Mouse (Mus musculus) midbrain, postnatal 0 days (tissue): ENCODE data around the gene Pdap1. TPM values are rescaled to one million over a fixed set of nuclear protein-coding genes. Genes with fewer than 3 reads are reported as not detected.

Source experiments
- ATAC-seq: fragments of 200-750 bp; cut with Nextera tagmentation; 2 replicates; pipeline ENCODE4 v1.8.0; 2017; ENCODE audit warnings: moderate number of reproducible peaks, mild to moderate bottlenecking, moderate TSS enrichment, moderate library complexity; ENCODE audit not compliant: low FRiP score
- DNase-seq: peaks from one replicate; pipeline ENCODE4 v3.0.0-alpha.2; 2015; ENCODE audit warnings: low spot score
- H3K27ac ChIP-seq: fragments of 300-500 bp; sonication (generic); 2 replicates; pipeline ENCODE4 v1.5.1; 2014; ENCODE audit warnings: low read depth, mild to moderate bottlenecking, low read length, mixed read lengths
- H3K27me3 ChIP-seq: fragments of 300-500 bp; sonication (generic); 2 replicates; pipeline ENCODE4 v1.6.1; 2014; ENCODE audit warnings: low read length, control low read depth, mixed read lengths; ENCODE audit not compliant: insufficient read depth
- H3K36me3 ChIP-seq: fragments of 300-500 bp; sonication (generic); 2 replicates; pipeline ENCODE4 v1.6.1; 2014; ENCODE audit warnings: low read length, control low read depth, mixed read lengths; ENCODE audit not compliant: insufficient read depth
- H3K4me1 ChIP-seq: fragments of 300-500 bp; sonication (generic); 2 replicates; pipeline ENCODE4 v1.6.1; 2014; ENCODE audit warnings: mild to moderate bottlenecking, control low read depth, antibody characterized with exemption, low read length, mixed read lengths; ENCODE audit not compliant: insufficient read depth
- H3K4me2 ChIP-seq: fragments of 300-500 bp; sonication (generic); 2 replicates; pipeline ENCODE4 v1.6.1; 2014; ENCODE audit warnings: low read depth, mild to moderate bottlenecking, low read length, mixed read lengths; ENCODE audit not compliant: poor library complexity, severe bottlenecking
- H3K4me3 ChIP-seq: fragments of 300-500 bp; sonication (generic); 2 replicates; pipeline ENCODE4 v1.5.1; 2014; ENCODE audit warnings: low read depth, mild to moderate bottlenecking, low read length, moderate library complexity
- H3K9ac ChIP-seq: fragments of 300-500 bp; sonication (generic); replicated peaks from 2 replicates; pipeline ENCODE4 v1.6.1; 2014; ENCODE audit warnings: mild to moderate bottlenecking, low read length, moderate library complexity, mixed read lengths; ENCODE audit not compliant: poor library complexity, severe bottlenecking
- H3K9me3 ChIP-seq: fragments of 300-500 bp; sonication (generic); 2 replicates; pipeline ENCODE4 v1.6.1; 2016; ENCODE audit warnings: low read length, control low read depth
- CTCF ChIP-seq: IDR thresholded peaks from 2 replicates; pipeline ENCODE4 v1.5.1; 2016; ENCODE audit warnings: antibody characterized with exemption, mild to moderate bottlenecking
- WGBS: fragments of 180-500 bp; shearing (Covaris S2); extraction: QIAGEN DNeasy Blood & Tissue Kit; methylation state at CpG from one replicate; pipeline ENCODE4 v1.1.7; 2014; 5-methylcytosine and 5-hydroxymethylcytosine counted together
- polyA plus RNA-seq: library from polyadenylated mRNA; unstranded; fragments of >200 nt; fragmentation: Nextera tagmentation; extraction: Ambion mirVana; gene quantifications from 2 replicates; pipeline ENCODE4 v1.2.1, GENCODE M21; 2015
- total RNA-seq: library from RNA; depleted of rRNA; stranded (reverse); fragments of >200 nt; gene quantifications from 2 replicates; pipeline ENCODE4 v1.2.3, GENCODE M21; 2014

Gene Pdap1
- total and polyA plus RNA-seq, 2 experiments from 2014 or later = 47.7 to 141 TPM

GRCm38 (mm10) chr5:145100960-145101359, 39.1 kb downstream of the Pdap1 start:
- Histone ChIP-seq H3K9ac (no peak overlapping the region), H3K36me3 (peaks cover 81% of the 10 kb centered on the region), H3K4me2 (no peak overlapping the region), H3K4me1 (no peaks in the 10 kb centered on the region), H3K27ac (no peak overlapping the region), H3K4me3 (no peak overlapping the region), H3K27me3 (no peaks in the 10 kb centered on the region), H3K9me3 (no peaks in the 10 kb centered on the region)
- DNase-seq (no peak), ATAC-seq (no peak)
- TF ChIP-seq CTCF = no peak
- 98% methylated on average over 9 of the region's 9 CpGs for WGBS

GRCm38 (mm10) chr5:145098340-145098821, 41.7 kb downstream of the Pdap1 start:
- 94% methylated on average over 10 of the region's 10 CpGs for WGBS
- Histone ChIP-seq H3K4me2 (no peak overlapping the region), H3K36me3 (peaks cover 72% of the 10 kb centered on the region), H3K27me3 (no peaks in the 10 kb centered on the region), H3K27ac (no peak overlapping the region), H3K4me1 (no peaks in the 10 kb centered on the region), H3K4me3 (no peak overlapping the region), H3K9me3 (no peaks in the 10 kb centered on the region), H3K9ac (no peak overlapping the region)
- DNase-seq (no peak), ATAC-seq (no peak)
- TF ChIP-seq CTCF = no peak

- no peaks in the 10 kb centered on the region for H3K4me1 ChIP-seq
- no peak overlapping the region for H3K9ac ChIP-seq
- no peaks in the 10 kb centered on the region for H3K9me3 ChIP-seq
- H3K27ac ChIP-seq = no peak overlapping the region
- no peak for TF ChIP-seq CTCF
- no peak overlapping the region for H3K4me2 ChIP-seq
- H3K4me3 ChIP-seq = no peak overlapping the region
- no peaks in the 10 kb centered on the region for H3K27me3 ChIP-seq
- DNase-seq = no peak
- H3K36me3 ChIP-seq = peaks cover 71% of the 10 kb centered on the region
- 89% methylated on average over 4 of the region's 4 CpGs for WGBS
- no peak for ATAC-seq
Measured at GRCm38 (mm10) chr5:145096195-145096594, 43.8 kb downstream of the Pdap1 start.

GRCm38 (mm10) chr5:145089878-145090277, 50.2 kb downstream of the Pdap1 start:
- 98% methylated on average over 3 of the region's 3 CpGs for WGBS
- TF ChIP-seq CTCF = no peak
- Histone ChIP-seq H3K9ac (no peak overlapping the region), H3K4me2 (no peak overlapping the region), H3K4me1 (peaks cover 3% of the 10 kb centered on the region; the same call in 1 of the 2 replicates), H3K9me3 (no peaks in the 10 kb centered on the region), H3K27ac (no peak overlapping the region), H3K36me3 (peaks cover 19% of the 10 kb centered on the region), H3K27me3 (no peaks in the 10 kb centered on the region), H3K4me3 (no peak overlapping the region)
- ATAC-seq (no peak), DNase-seq (no peak)

GRCm38 (mm10) chr5:145088186-145088585, 51.9 kb downstream of the Pdap1 start:
- ATAC-seq = no peak
- no peak for DNase-seq
- Histone ChIP-seq H3K9ac (no peak overlapping the region), H3K4me1 (peaks cover 7% of the 10 kb centered on the region; the same call in 1 of the 2 replicates), H3K4me3 (no peak overlapping the region), H3K27ac (no peak overlapping the region), H3K9me3 (no peaks in the 10 kb centered on the region), H3K36me3 (peaks cover 12% of the 10 kb centered on the region), H3K27me3 (no peaks in the 10 kb centered on the region), H3K4me2 (no peak overlapping the region)
- TF ChIP-seq CTCF = peak; percentile 27
- 96% methylated on average over 2 of the region's 2 CpGs for WGBS

GRCm38 (mm10) chr5:145084822-145085221, 55.2 kb downstream of the Pdap1 start:
- Histone ChIP-seq H3K4me3 (peak overlapping the region; percentile 93), H3K27me3 (no peaks in the 10 kb centered on the region), H3K4me2 (peak overlapping the region; percentile 91), H3K27ac (no peak overlapping the region), H3K36me3 (no peaks in the 10 kb centered on the region; the same call in 1 of the 2 replicates), H3K9me3 (no peaks in the 10 kb centered on the region), H3K4me1 (peaks cover 7% of the 10 kb centered on the region; the same call in 1 of the 2 replicates), H3K9ac (peak overlapping the region; percentile 89; the same call in 1 of the 2 replicates)
- ATAC-seq (no peak), DNase-seq (no peak)
- WGBS = 73% methylated on average over 2 of the region's 2 CpGs
- TF ChIP-seq CTCF = no peak
